Mouse (Mus musculus) neural tube, embryonic 15.5 days (tissue): ENCODE measurements around the gene P3h3. TPM values are rescaled to one million over a fixed set of nuclear protein-coding genes. Genes with fewer than 3 reads are reported as not detected.
"Not testable (repeated sequence)": the region's sequence is repeated elsewhere in the genome, so short reads cannot be mapped to it uniquely, and the experiment has no call there.

Source experiments
- ATAC-seq: fragments of 200-750 bp; cut with Nextera tagmentation; 2 replicates; pipeline ENCODE4 v1.8.0; 2017; ENCODE audit warnings: mild to moderate bottlenecking, moderate TSS enrichment, moderate library complexity; ENCODE audit not compliant: low FRiP score
- H3K27ac ChIP-seq: fragments of 300-500 bp; sonication (generic); replicated peaks from 2 replicates; pipeline ENCODE4 v1.5.1; 2015; ENCODE audit warnings: mild to moderate bottlenecking, inconsistent platforms
- H3K27me3 ChIP-seq: fragments of 300-500 bp; sonication (generic); replicated peaks from 2 replicates; pipeline ENCODE4 v1.6.1; 2015; ENCODE audit warnings: inconsistent platforms
- H3K36me3 ChIP-seq: fragments of 300-500 bp; sonication (generic); 2 replicates; pipeline ENCODE4 v1.6.1; 2015; ENCODE audit warnings: inconsistent platforms
- H3K4me1 ChIP-seq: fragments of 300-500 bp; sonication (generic); 2 replicates; pipeline ENCODE4 v1.6.1; 2015; ENCODE audit warnings: inconsistent platforms
- H3K4me2 ChIP-seq: fragments of 300-500 bp; sonication (generic); 2 replicates; pipeline ENCODE4 v1.6.1; 2015; ENCODE audit warnings: inconsistent platforms, mild to moderate bottlenecking, moderate library complexity
- H3K4me3 ChIP-seq: fragments of 300-500 bp; sonication (generic); replicated peaks from 2 replicates; pipeline ENCODE4 v1.5.1; 2015; ENCODE audit warnings: mild to moderate bottlenecking, inconsistent platforms
- H3K9ac ChIP-seq: fragments of 300-500 bp; sonication (generic); replicated peaks from 2 replicates; pipeline ENCODE4 v1.6.1; 2015; ENCODE audit warnings: mild to moderate bottlenecking, inconsistent platforms
- H3K9me3 ChIP-seq: fragments of 300-500 bp; sonication (generic); replicated peaks from 2 replicates; pipeline ENCODE4 v1.6.1; 2016; ENCODE audit warnings: inconsistent platforms
- WGBS: fragments of 180-500 bp; shearing (Covaris S2); methylation state at CpG from one replicate; pipeline ENCODE4 v1.1.7; 2015; ENCODE audit warnings: mixed read lengths; 5-methylcytosine and 5-hydroxymethylcytosine counted together
- polyA plus RNA-seq: library from polyadenylated mRNA; unstranded; fragments of >200 nt; fragmentation: Nextera tagmentation; extraction: Ambion mirVana; gene quantifications from 2 replicates; pipeline ENCODE4 v1.2.1, GENCODE M21; 2015

The P3h3 gene
- polyA plus RNA-seq, 1 experiment from 2014 or later = 24.0 TPM

- peaks cover 28% of the 10 kb centered on the region for H3K36me3 ChIP-seq
- no peak for ATAC-seq
- peak overlapping the region; percentile 79 for H3K4me2 ChIP-seq
- H3K4me3 ChIP-seq = peak overlapping the region; percentile 61
- H3K9ac ChIP-seq = no peak overlapping the region; the same call in 1 of the 2 replicates
- H3K4me1 ChIP-seq = peaks cover 57% of the 10 kb centered on the region
- no peaks in the 10 kb centered on the region for H3K9me3 ChIP-seq
- WGBS = 88% methylated on average over 24 of the region's 24 CpGs
- H3K27ac ChIP-seq = no peak overlapping the region
- H3K27me3 ChIP-seq = no peaks in the 10 kb centered on the region
These were observed 45.6 kb downstream of the P3h3 start for GRCm38 (mm10) chr6:124811701-124812560.

GRCm38 (mm10) chr6:124811403-124811665 lies 46.2 kb downstream of the P3h3 start:
- WGBS = 87% methylated on average over 4 of the region's 4 CpGs
- peaks cover 61% of the 10 kb centered on the region for H3K4me1 ChIP-seq
- H3K4me3 ChIP-seq = no peak overlapping the region
- no peak overlapping the region for H3K27ac ChIP-seq
- no peak overlapping the region for H3K9ac ChIP-seq
- H3K9me3 ChIP-seq = no peaks in the 10 kb centered on the region
- H3K36me3 ChIP-seq = peaks cover 22% of the 10 kb centered on the region
- no peak for ATAC-seq
- no peak overlapping the region for H3K4me2 ChIP-seq
- no peaks in the 10 kb centered on the region for H3K27me3 ChIP-seq

GRCm38 (mm10) chr6:124810566-124811402 lies 46.8 kb downstream of the P3h3 start:
- not testable (repeated sequence) for H3K9me3 ChIP-seq, H3K4me2 ChIP-seq, H3K9ac ChIP-seq, ATAC-seq, H3K27me3 ChIP-seq, H3K4me3 ChIP-seq, H3K27ac ChIP-seq
- Histone ChIP-seq H3K36me3 (peaks cover 18% of the 10 kb centered on the region; the same call in 1 of the 2 replicates), H3K4me1 (peaks cover 66% of the 10 kb centered on the region)
- 86% methylated on average over 11 of the region's 11 CpGs for WGBS

- peak overlapping the region; percentile 81 for H3K27ac ChIP-seq
- no peak for ATAC-seq
- H3K9me3 ChIP-seq = no peaks in the 10 kb centered on the region
- 48% methylated on average over 14 of the region's 14 CpGs for WGBS
- peak overlapping the region; percentile 50 for H3K4me3 ChIP-seq
- H3K4me1 ChIP-seq = peaks cover 66% of the 10 kb centered on the region
- no peaks in the 10 kb centered on the region for H3K27me3 ChIP-seq
- peaks cover 13% of the 10 kb centered on the region; the same call in 1 of the 2 replicates for H3K36me3 ChIP-seq
- peak overlapping the region; percentile 64 for H3K9ac ChIP-seq
- H3K4me2 ChIP-seq = peak overlapping the region; percentile 94
These were observed 47.6 kb downstream of the P3h3 start for GRCm38 (mm10) chr6:124809775-124810538.

- no peak; the same call in 1 of the 2 replicates for ATAC-seq
- peak overlapping the region; percentile 64 for H3K9ac ChIP-seq
- H3K4me3 ChIP-seq = peak overlapping the region; percentile 50
- H3K4me2 ChIP-seq = peak overlapping the region; percentile 94
- H3K36me3 ChIP-seq = peaks cover 13% of the 10 kb centered on the region; the same call in 1 of the 2 replicates
- peaks cover 59% of the 10 kb centered on the region for H3K4me1 ChIP-seq
- WGBS = under 1% methylated on average over 35 of the region's 35 CpGs
- H3K27ac ChIP-seq = peak overlapping the region; percentile 81
- no peaks in the 10 kb centered on the region for H3K27me3 ChIP-seq
- no peaks in the 10 kb centered on the region for H3K9me3 ChIP-seq
These were observed 48.3 kb downstream of the P3h3 start for GRCm38 (mm10) chr6:124809052-124809774.

GRCm38 (mm10) chr6:124808358-124809012 lies 49.1 kb downstream of the P3h3 start, which contains the start of gene Spsb2:
Gene Spsb2 (plus strand): TSS chr6:124808661.
- 4% methylated on average over 29 of the region's 29 CpGs for WGBS
- H3K4me2 ChIP-seq = peak within 1 kb of the TSS; percentile 94

GRCm38 (mm10) chr6:124807986-124808357 lies 49.6 kb downstream of the P3h3 start:
- H3K4me3 ChIP-seq = peak overlapping the region; percentile 50
- peak overlapping the region; percentile 94 for H3K4me2 ChIP-seq
- peaks cover 55% of the 10 kb centered on the region for H3K4me1 ChIP-seq
- H3K27me3 ChIP-seq = no peaks in the 10 kb centered on the region
- peaks cover 13% of the 10 kb centered on the region; the same call in 1 of the 2 replicates for H3K36me3 ChIP-seq
- H3K27ac ChIP-seq = peak overlapping the region; percentile 81; the same call in 1 of the 2 replicates
- H3K9ac ChIP-seq = peak overlapping the region; percentile 64; the same call in 1 of the 2 replicates
- no peaks in the 10 kb centered on the region for H3K9me3 ChIP-seq
- ATAC-seq = no peak
- 83% methylated on average over 6 of the region's 6 CpGs for WGBS

More at GRCm38 (mm10) chr6:124808358-124809012, 49.1 kb downstream of the P3h3 start, which contains the start of gene Spsb2:
- Histone ChIP-seq H3K9ac (peak within 1 kb of the TSS; percentile 64), H3K9me3 (no peaks in the 10 kb centered on the region), H3K27ac (peak within 1 kb of the TSS; percentile 81), H3K4me1 (peaks cover 57% of the 10 kb centered on the region), H3K27me3 (no peaks in the 10 kb centered on the region), H3K36me3 (peaks cover 13% of the 10 kb centered on the region; the same call in 1 of the 2 replicates), H3K4me3 (peak within 1 kb of the TSS; percentile 50)
- peak; percentile 13; the same call in 1 of the 2 replicates for ATAC-seq

- 89% methylated on average over 4 of the region's 4 CpGs for WGBS
- Histone ChIP-seq H3K9ac (no peak overlapping the region), H3K9me3 (no peaks in the 10 kb centered on the region), H3K27me3 (no peaks in the 10 kb centered on the region; the same call in 1 of the 2 replicates), H3K27ac (no peak overlapping the region), H3K36me3 (peaks cover 13% of the 10 kb centered on the region; the same call in 1 of the 2 replicates), H3K4me3 (no peak overlapping the region), H3K4me1 (peaks cover 49% of the 10 kb centered on the region), H3K4me2 (no peak overlapping the region)
- ATAC-seq = no peak
These were observed 50.2 kb downstream of the P3h3 start for GRCm38 (mm10) chr6:124807366-124807765.

- Histone ChIP-seq H3K27me3 (no peaks in the 10 kb centered on the region; the same call in 1 of the 2 replicates), H3K9ac (no peak overlapping the region), H3K4me1 (peaks cover 41% of the 10 kb centered on the region), H3K4me3 (peak overlapping the region; percentile 47), H3K36me3 (peaks cover 10% of the 10 kb centered on the region; the same call in 1 of the 2 replicates), H3K9me3 (no peaks in the 10 kb centered on the region), H3K4me2 (peak overlapping the region; percentile 72), H3K27ac (peak overlapping the region; percentile 89)
- WGBS = 75% methylated on average over 7 of the region's 7 CpGs
- no peak for ATAC-seq
These were observed 51.0 kb downstream of the P3h3 start for GRCm38 (mm10) chr6:124806446-124807140.
